Mouse (Mus musculus) thymus, adult 2 months (tissue): ENCODE data around the gene Dirc2. TPM values are rescaled to one million over a fixed set of nuclear protein-coding genes. Genes with fewer than 3 reads are reported as not detected.

Source experiments
- DNase-seq: peaks from one replicate; pipeline ENCODE4 v3.0.0; 2021
- H3K27ac ChIP-seq: fragments of 200-500 bp; 2 replicates; pipeline ENCODE4 v1.5.1; 2012; ENCODE audit warnings: low read length, control low read depth; ENCODE audit not compliant: control insufficient read depth, insufficient read depth
- H3K27me3 ChIP-seq: fragments of 200-500 bp; 2 replicates; pipeline ENCODE4 v1.6.1; 2012; ENCODE audit warnings: mild to moderate bottlenecking, low read length, moderate library complexity, mixed read lengths; ENCODE audit not compliant: control insufficient read depth, insufficient read depth
- H3K36me3 ChIP-seq: fragments of 200-500 bp; 2 replicates; pipeline ENCODE4 v1.6.1; 2012; ENCODE audit warnings: mild to moderate bottlenecking, low read length, moderate library complexity; ENCODE audit not compliant: control insufficient read depth, insufficient read depth
- H3K4me1 ChIP-seq: fragments of 200-500 bp; replicated peaks from 2 replicates; pipeline ENCODE4 v1.6.1; 2012; ENCODE audit warnings: low read length; ENCODE audit not compliant: control insufficient read depth, insufficient read depth
- H3K4me3 ChIP-seq: fragments of 200-500 bp; 2 replicates; pipeline ENCODE4 v1.5.1; 2012; ENCODE audit warnings: mild to moderate bottlenecking, low read length, control low read depth, moderate library complexity; ENCODE audit not compliant: control insufficient read depth, insufficient read depth
- CTCF ChIP-seq: fragments of 200-500 bp; IDR thresholded peaks from 2 replicates; pipeline ENCODE4 v1.5.1; 2012; ENCODE audit warnings: mild to moderate bottlenecking, control low read depth, low read length, moderate library complexity, borderline replicate concordance; ENCODE audit not compliant: control insufficient read depth, poor library complexity, insufficient read depth; ENCODE audit errors: extremely low read depth
- POLR2A ChIP-seq: fragments of 200-500 bp; IDR thresholded peaks from 2 replicates; pipeline ENCODE4 v1.6.1; 2012; ENCODE audit warnings: mild to moderate bottlenecking, low read length, control low read depth, moderate library complexity; ENCODE audit not compliant: control insufficient read depth, poor library complexity, insufficient read depth; ENCODE audit errors: extremely low read depth
- WGBS: fragments of 180-500 bp; shearing (Covaris S2); methylation state at CpG from one replicate; pipeline ENCODE4 v1.1.7; 2018; 5-methylcytosine and 5-hydroxymethylcytosine counted together
- polyA plus RNA-seq: library from polyadenylated mRNA; depleted of rRNA; stranded (reverse); fragments of >200 nt; gene quantifications from 2 replicates; pipeline ENCODE4 v1.2.3, GENCODE M21; 2012

Dirc2 gene
- polyA plus RNA-seq, 1 experiment = 39.6 TPM

DNA sequence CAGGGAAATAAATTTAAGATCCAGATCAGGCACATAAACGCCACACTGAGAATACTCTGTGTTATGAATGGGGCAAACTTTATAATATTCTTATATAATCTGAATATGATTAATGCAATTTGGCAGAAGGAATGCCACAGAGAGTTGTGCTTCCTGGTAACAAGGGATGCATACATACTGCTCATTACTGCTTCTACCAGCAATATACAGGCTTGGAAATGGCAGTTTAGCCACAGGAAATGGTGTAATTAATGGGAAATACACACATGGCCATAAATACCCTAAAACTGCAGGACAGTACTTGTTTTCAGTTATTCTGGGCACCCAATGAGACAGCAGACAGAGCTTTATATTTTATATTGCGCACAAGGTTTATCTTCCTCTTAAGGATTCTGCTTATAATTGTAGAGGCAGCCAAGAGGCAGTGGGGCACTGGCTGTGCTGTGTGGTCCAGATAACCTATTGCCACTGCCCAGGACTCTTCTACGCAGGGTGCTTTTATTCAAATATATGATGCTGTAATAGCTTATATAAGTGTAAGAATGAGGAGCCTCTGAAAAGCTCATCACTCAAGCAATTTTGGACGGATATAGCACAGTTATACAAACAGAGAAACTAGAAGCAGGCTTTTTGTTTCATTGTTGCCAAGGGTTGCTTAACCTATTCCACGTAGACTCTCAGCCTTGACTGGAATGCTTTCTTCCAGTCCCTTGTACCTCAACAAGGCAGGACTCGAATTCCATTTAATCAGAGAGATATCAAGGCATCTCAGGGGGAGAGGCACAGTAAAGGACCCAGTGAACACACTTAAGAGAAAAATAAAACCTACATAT, 13.4 kb downstream of the Dirc2 start:
- no peak overlapping the region for H3K27ac ChIP-seq
- no peaks in the 10 kb centered on the region for H3K36me3 ChIP-seq
- TF ChIP-seq CTCF = no peak
- TF ChIP-seq POLR2A = no peak
- no peak for DNase-seq
- H3K4me3 ChIP-seq = no peak overlapping the region
- peaks cover 10% of the 10 kb centered on the region for H3K4me1 ChIP-seq
- WGBS = 80% methylated on average over 6 of the region's 6 CpGs
- no peaks in the 10 kb centered on the region for H3K27me3 ChIP-seq

DNA sequence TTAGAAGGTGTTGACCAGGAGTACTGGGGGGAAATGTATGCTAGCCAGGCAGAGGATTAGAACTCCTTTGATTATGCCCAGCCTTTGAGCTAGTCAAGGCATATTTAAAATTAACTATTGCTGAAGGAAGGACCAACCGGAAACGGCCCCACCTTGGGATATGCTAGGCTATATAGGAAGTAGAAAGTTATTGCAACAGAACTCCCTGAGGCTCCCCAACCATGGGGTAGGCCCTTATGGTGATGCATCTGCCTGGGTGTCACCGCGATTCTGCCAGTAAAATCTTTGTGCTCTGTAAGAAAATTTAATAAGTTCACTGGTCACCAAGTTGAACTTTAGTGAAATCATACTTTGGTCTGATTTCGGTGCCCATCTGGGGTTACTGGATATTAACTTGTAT, 15.2 kb downstream of the Dirc2 start:
- WGBS = 94% methylated on average over 5 of the region's 5 CpGs
- no peaks in the 10 kb centered on the region for H3K27me3 ChIP-seq
- peaks cover 14% of the 10 kb centered on the region for H3K4me1 ChIP-seq
- DNase-seq = no peak
- no peak overlapping the region for H3K4me3 ChIP-seq
- no peak overlapping the region for H3K27ac ChIP-seq
- TF ChIP-seq POLR2A (no peak), CTCF (no peak)
- no peaks in the 10 kb centered on the region for H3K36me3 ChIP-seq

DNA sequence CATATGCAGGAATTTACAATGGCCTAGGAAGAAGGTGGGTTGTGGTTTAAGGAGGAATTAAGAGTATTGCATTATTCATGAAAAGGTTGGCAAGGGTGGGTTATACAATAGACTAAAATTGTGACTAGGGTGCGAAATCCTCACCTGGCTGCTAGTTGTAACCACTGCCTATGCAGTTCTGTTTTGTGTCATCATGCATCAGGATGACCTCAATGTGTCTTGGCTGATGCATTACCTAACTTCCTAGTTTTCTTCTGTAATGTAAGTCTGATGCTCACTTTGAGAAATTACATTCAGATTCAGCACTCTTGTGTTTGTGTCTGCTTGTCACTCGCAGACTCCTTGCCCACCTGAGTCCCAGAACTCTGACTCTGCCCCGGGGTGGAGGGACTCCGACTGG, 17.3 kb downstream of the Dirc2 start:
- no peak overlapping the region for H3K27ac ChIP-seq
- H3K36me3 ChIP-seq = no peaks in the 10 kb centered on the region
- DNase-seq = no peak
- H3K4me3 ChIP-seq = no peak overlapping the region
- no peaks in the 10 kb centered on the region for H3K27me3 ChIP-seq
- peaks cover 18% of the 10 kb centered on the region for H3K4me1 ChIP-seq
- TF ChIP-seq POLR2A (no peak), CTCF (no peak)
- 98% methylated on average over 4 of the region's 4 CpGs for WGBS

DNA sequence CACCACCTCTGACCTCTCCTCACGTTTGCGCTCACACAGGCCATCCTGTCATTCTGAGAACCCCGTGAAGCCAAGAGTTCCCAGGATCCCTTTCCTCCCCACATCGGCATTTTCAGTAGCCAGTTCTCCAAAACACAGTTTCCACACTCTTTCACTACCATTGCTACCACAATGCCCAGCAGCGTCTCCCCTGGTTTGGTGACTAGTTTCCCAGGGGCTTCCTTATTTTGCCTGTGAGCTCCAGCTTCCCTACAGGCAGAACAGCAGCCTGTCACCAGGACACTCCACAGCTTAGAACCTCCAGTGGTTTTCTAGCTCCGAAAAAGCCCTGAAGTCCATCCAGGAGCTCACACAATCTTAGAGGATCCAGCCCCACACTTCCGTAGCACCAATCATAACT, 19.8 kb downstream of the Dirc2 start:
- 96% methylated on average over 7 of the region's 7 CpGs for WGBS
- no peak for TF ChIP-seq CTCF

DNA sequence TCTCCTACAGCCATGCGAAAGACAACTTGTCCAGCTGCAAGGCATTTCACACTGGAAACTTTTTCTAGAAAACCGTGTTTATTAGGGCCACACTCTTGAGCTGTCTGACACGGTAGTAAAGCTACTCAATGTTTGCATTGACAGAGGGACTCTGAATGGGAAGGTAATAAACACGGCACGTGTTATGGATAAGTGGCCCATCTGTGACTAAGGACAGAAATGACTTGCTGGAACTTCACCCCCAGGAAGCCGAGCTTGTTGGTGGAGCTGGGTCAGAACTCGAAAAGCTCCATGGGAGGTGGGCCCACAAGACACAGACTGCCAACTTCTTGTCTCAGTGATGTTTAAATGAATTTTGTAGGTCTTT, 20.9 kb downstream of the Dirc2 start:
- peak overlapping the region; percentile 35 for H3K27ac ChIP-seq
- DNase-seq = no peak
- H3K36me3 ChIP-seq = no peaks in the 10 kb centered on the region
- H3K4me1 ChIP-seq = peaks cover 36% of the 10 kb centered on the region
- WGBS = 87% methylated on average over 7 of the region's 7 CpGs
- H3K4me3 ChIP-seq = no peak overlapping the region
- TF ChIP-seq POLR2A = no peak
- TF ChIP-seq CTCF = no peak
- H3K27me3 ChIP-seq = no peaks in the 10 kb centered on the region

More for the DNA sequence above, 19.8 kb downstream of the Dirc2 start:
- no peaks in the 10 kb centered on the region for H3K27me3 ChIP-seq
- peaks cover 33% of the 10 kb centered on the region for H3K4me1 ChIP-seq
- no peak for DNase-seq
- no peak overlapping the region for H3K4me3 ChIP-seq
- H3K36me3 ChIP-seq = no peaks in the 10 kb centered on the region
- H3K27ac ChIP-seq = no peak overlapping the region; the same call in 1 of the 2 replicates

DNA sequence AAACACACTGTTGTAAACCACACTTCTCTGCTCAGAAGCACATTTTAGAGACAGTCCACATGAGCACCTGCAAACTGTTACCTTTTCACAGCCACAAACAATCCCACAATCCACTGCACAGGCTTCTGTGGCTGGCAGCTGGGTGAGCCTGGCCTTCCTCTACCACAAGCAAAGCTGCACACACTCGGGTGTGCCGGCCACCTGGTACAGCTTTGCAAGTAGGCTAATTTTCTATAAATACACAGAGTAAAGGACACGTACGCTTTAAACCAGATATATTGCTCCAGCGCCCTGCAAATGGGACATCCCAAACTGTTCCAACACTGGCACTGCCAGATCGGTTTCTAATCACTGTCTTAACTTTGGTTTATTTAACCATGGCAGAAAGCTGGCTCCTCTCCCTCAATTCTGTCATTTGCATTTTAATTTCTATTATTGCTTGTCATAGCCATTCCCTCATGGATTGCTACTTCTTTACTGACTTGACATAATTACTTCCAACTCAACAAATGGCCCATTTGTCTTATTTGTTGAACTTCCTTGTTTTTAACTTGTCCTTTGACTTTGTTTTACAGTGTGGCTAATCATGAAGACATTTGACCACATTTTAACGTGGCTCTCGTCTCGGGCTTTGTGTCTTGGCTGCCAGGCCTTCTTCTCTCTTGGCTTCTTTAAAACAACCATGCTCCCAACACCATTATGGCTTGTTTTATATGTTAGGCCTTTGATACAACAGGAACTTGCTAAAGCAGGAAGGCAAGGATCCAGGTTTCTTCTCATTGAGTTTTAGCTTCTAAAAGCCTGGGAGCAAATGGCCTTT, 21.5 kb downstream of the Dirc2 start:
- peak; percentile 86 for DNase-seq

More for the DNA sequence above, 21.5 kb downstream of the Dirc2 start:
- Histone ChIP-seq H3K4me1 (peaks cover 42% of the 10 kb centered on the region), H3K4me3 (no peak overlapping the region), H3K27ac (peak overlapping the region; percentile 97), H3K36me3 (no peaks in the 10 kb centered on the region), H3K27me3 (no peaks in the 10 kb centered on the region)
- TF ChIP-seq POLR2A (no peak), CTCF (no peak)
- 12% methylated on average over 9 of the region's 9 CpGs for WGBS
